Mouse (Mus musculus) midbrain, embryonic 12.5 days (tissue): ENCODE data around the gene Mrc2. TPM values are rescaled to one million over a fixed set of nuclear protein-coding genes. Genes with fewer than 3 reads are reported as not detected.
A peak's percentile ranks its signal among the peaks of the same experiment; 100 is the strongest.

Source experiments
- ATAC-seq: fragments of 200-750 bp; cut with Nextera tagmentation; 2 replicates; pipeline ENCODE4 v1.8.0; 2017; ENCODE audit warnings: low read depth, moderate TSS enrichment, moderate library complexity; ENCODE audit not compliant: low FRiP score
- H3K27ac ChIP-seq: fragments of 300-500 bp; sonication (generic); replicated peaks from 2 replicates; pipeline ENCODE4 v1.5.1; 2016; ENCODE audit warnings: mild to moderate bottlenecking
- H3K27me3 ChIP-seq: fragments of 300-500 bp; sonication (generic); 2 replicates; pipeline ENCODE4 v1.6.1; 2016; ENCODE audit warnings: mild to moderate bottlenecking
- H3K36me3 ChIP-seq: fragments of 300-500 bp; sonication (generic); 2 replicates; pipeline ENCODE4 v1.6.1; 2016
- H3K4me1 ChIP-seq: fragments of 300-500 bp; sonication (generic); 2 replicates; pipeline ENCODE4 v1.6.1; 2016
- H3K4me2 ChIP-seq: fragments of 300-500 bp; sonication (generic); replicated peaks from 2 replicates; pipeline ENCODE4 v1.6.1; 2016; ENCODE audit warnings: mild to moderate bottlenecking, moderate library complexity
- H3K4me3 ChIP-seq: fragments of 300-500 bp; sonication (generic); 2 replicates; pipeline ENCODE4 v1.5.1; 2016; ENCODE audit warnings: mild to moderate bottlenecking
- H3K9ac ChIP-seq: fragments of 300-500 bp; sonication (generic); replicated peaks from 2 replicates; pipeline ENCODE4 v1.6.1; 2016; ENCODE audit warnings: mild to moderate bottlenecking, moderate library complexity
- H3K9me3 ChIP-seq: fragments of 300-500 bp; sonication (generic); 2 replicates; pipeline ENCODE4 v1.6.1; 2016; ENCODE audit warnings: mild to moderate bottlenecking
- WGBS: fragments of 180-500 bp; shearing (Covaris S2); methylation state at CpG from one replicate; pipeline ENCODE4 v1.1.7; 2016; 5-methylcytosine and 5-hydroxymethylcytosine counted together
- polyA plus RNA-seq: library from polyadenylated mRNA; unstranded; fragments of >200 nt; fragmentation: Nextera tagmentation; extraction: Ambion mirVana; gene quantifications from 2 replicates; pipeline ENCODE4 v1.2.1, GENCODE M21; 2016

Mrc2 gene
- polyA plus RNA-seq: 15.1 and 18.7 TPM in 2 replicates

GRCm38 (mm10) chr11:105292124-105293071 is at the start of gene Mrc2:
Gene Mrc2 (plus strand): TSS chr11:105292643.
- under 1% methylated on average over 57 of the region's 75 CpGs for WGBS
- H3K36me3 ChIP-seq: peaks cover 6% of the 10 kb centered on the region; the same call in 1 of the 2 replicates
- peaks cover 29% of the 10 kb centered on the region for H3K4me1 ChIP-seq
- H3K27ac ChIP-seq: peak within 1 kb of the TSS; percentile 82
- peak within 1 kb of the TSS; percentile 48 for H3K4me3 ChIP-seq
- H3K9me3 ChIP-seq: no peaks in the 10 kb centered on the region
- peak within 1 kb of the TSS; percentile 81 for H3K4me2 ChIP-seq
- ATAC-seq: peak; percentile 75
- peaks cover 8% of the 10 kb centered on the region; the same call in 1 of the 2 replicates for H3K27me3 ChIP-seq
- peak within 1 kb of the TSS; percentile 68 for H3K9ac ChIP-seq

GRCm38 (mm10) chr11:105246369-105246768 is 46.1 kb upstream of the Mrc2 start:
- H3K36me3 ChIP-seq: peaks cover 59% of the 10 kb centered on the region
- no peak for ATAC-seq

GRCm38 (mm10) chr11:105246785-105247184 is 45.7 kb upstream of the Mrc2 start:
- Histone ChIP-seq H3K4me1 (no peaks in the 10 kb centered on the region), H3K4me3 (no peak overlapping the region), H3K27ac (no peak overlapping the region), H3K36me3 (peaks cover 58% of the 10 kb centered on the region), H3K27me3 (no peaks in the 10 kb centered on the region), H3K9me3 (no peaks in the 10 kb centered on the region), H3K9ac (no peak overlapping the region), H3K4me2 (no peak overlapping the region)
- no peak for ATAC-seq
- 93% methylated on average over 6 of the region's 6 CpGs for WGBS

More at GRCm38 (mm10) chr11:105246369-105246768, 46.1 kb upstream of the Mrc2 start:
- H3K9ac ChIP-seq: no peak overlapping the region
- H3K4me2 ChIP-seq: no peak overlapping the region
- H3K27me3 ChIP-seq: no peaks in the 10 kb centered on the region
- H3K4me1 ChIP-seq: no peaks in the 10 kb centered on the region
- H3K9me3 ChIP-seq: no peaks in the 10 kb centered on the region
- WGBS: 96% methylated on average over 1 of the region's 1 CpGs
- H3K27ac ChIP-seq: no peak overlapping the region
- H3K4me3 ChIP-seq: no peak overlapping the region

- WGBS: 98% methylated on average over 5 of the region's 5 CpGs
Measured at GRCm38 (mm10) chr11:105247321-105247720, 45.1 kb upstream of the Mrc2 start.

GRCm38 (mm10) chr11:105259733-105260132 is 32.7 kb upstream of the Mrc2 start:
- H3K27me3 ChIP-seq: no peaks in the 10 kb centered on the region
- no peak overlapping the region for H3K9ac ChIP-seq
- 82% methylated on average over 3 of the region's 3 CpGs for WGBS
- H3K4me1 ChIP-seq: 0 out of 2 replicates have a peak, but pooled peaks cover 2% of the 10 kb centered on the region
- no peak overlapping the region for H3K4me3 ChIP-seq
- no peak for ATAC-seq
- H3K4me2 ChIP-seq: no peak overlapping the region
- no peak overlapping the region for H3K27ac ChIP-seq
- peaks cover 58% of the 10 kb centered on the region for H3K36me3 ChIP-seq
- H3K9me3 ChIP-seq: no peaks in the 10 kb centered on the region

More at GRCm38 (mm10) chr11:105247321-105247720, 45.1 kb upstream of the Mrc2 start:
- H3K4me2 ChIP-seq: no peak overlapping the region
- H3K36me3 ChIP-seq: peaks cover 53% of the 10 kb centered on the region
- no peaks in the 10 kb centered on the region for H3K4me1 ChIP-seq
- no peaks in the 10 kb centered on the region for H3K27me3 ChIP-seq
- no peak overlapping the region for H3K4me3 ChIP-seq
- no peak overlapping the region for H3K27ac ChIP-seq
- ATAC-seq: no peak
- H3K9me3 ChIP-seq: no peaks in the 10 kb centered on the region
- H3K9ac ChIP-seq: no peak overlapping the region

GRCm38 (mm10) chr11:105261116-105261515 is 31.3 kb upstream of the Mrc2 start:
- H3K4me1 ChIP-seq: 0 out of 2 replicates have a peak, but pooled peaks cover 2% of the 10 kb centered on the region
- no peak overlapping the region for H3K4me2 ChIP-seq
- no peak overlapping the region for H3K27ac ChIP-seq
- no peak overlapping the region for H3K9ac ChIP-seq
- 61% methylated on average over 5 of the region's 5 CpGs for WGBS
- H3K27me3 ChIP-seq: no peaks in the 10 kb centered on the region
- H3K4me3 ChIP-seq: no peak overlapping the region
- H3K36me3 ChIP-seq: peaks cover 53% of the 10 kb centered on the region
- no peak for ATAC-seq
- no peaks in the 10 kb centered on the region for H3K9me3 ChIP-seq

GRCm38 (mm10) chr11:105261601-105262351 is 30.7 kb upstream of the Mrc2 start:
- Histone ChIP-seq H3K36me3 (peaks cover 55% of the 10 kb centered on the region), H3K4me3 (no peak overlapping the region), H3K4me2 (no peak overlapping the region), H3K9ac (no peak overlapping the region), H3K27ac (no peak overlapping the region), H3K9me3 (no peaks in the 10 kb centered on the region), H3K27me3 (no peaks in the 10 kb centered on the region), H3K4me1 (0 out of 2 replicates have a peak, but pooled peaks cover 2% of the 10 kb centered on the region)
- 89% methylated on average over 4 of the region's 4 CpGs for WGBS
- no peak for ATAC-seq

- no peaks in the 10 kb centered on the region for H3K27me3 ChIP-seq
- ATAC-seq: no peak
- H3K4me3 ChIP-seq: no peak overlapping the region
- H3K9me3 ChIP-seq: no peaks in the 10 kb centered on the region
- no peak overlapping the region for H3K27ac ChIP-seq
- H3K4me2 ChIP-seq: no peak overlapping the region
- peaks cover 54% of the 10 kb centered on the region for H3K36me3 ChIP-seq
- 0 out of 2 replicates have a peak, but pooled peaks cover 2% of the 10 kb centered on the region for H3K4me1 ChIP-seq
- H3K9ac ChIP-seq: no peak overlapping the region
Measured at GRCm38 (mm10) chr11:105264506-105264905, 27.9 kb upstream of the Mrc2 start.

- Histone ChIP-seq H3K27me3 (no peaks in the 10 kb centered on the region), H3K4me2 (no peak overlapping the region), H3K4me1 (0 out of 2 replicates have a peak, but pooled peaks cover 2% of the 10 kb centered on the region), H3K9ac (no peak overlapping the region), H3K4me3 (no peak overlapping the region), H3K36me3 (peaks cover 51% of the 10 kb centered on the region), H3K9me3 (no peaks in the 10 kb centered on the region), H3K27ac (no peak overlapping the region)
- WGBS: 92% methylated on average over 3 of the region's 3 CpGs
- no peak for ATAC-seq
Measured at GRCm38 (mm10) chr11:105264988-105265387, 27.5 kb upstream of the Mrc2 start.

- no peaks in the 10 kb centered on the region for H3K27me3 ChIP-seq
- WGBS: 14% methylated on average over 2 of the region's 2 CpGs
- no peak overlapping the region for H3K4me2 ChIP-seq
- H3K36me3 ChIP-seq: peaks cover 55% of the 10 kb centered on the region
- ATAC-seq: no peak
- H3K9me3 ChIP-seq: no peaks in the 10 kb centered on the region
- H3K9ac ChIP-seq: no peak overlapping the region
- H3K4me3 ChIP-seq: no peak overlapping the region
- no peaks in the 10 kb centered on the region for H3K4me1 ChIP-seq
- H3K27ac ChIP-seq: no peak overlapping the region
Measured at GRCm38 (mm10) chr11:105270155-105270554, 22.3 kb upstream of the Mrc2 start.

- no peak overlapping the region for H3K4me3 ChIP-seq
- 93% methylated on average over 6 of the region's 6 CpGs for WGBS
Measured at GRCm38 (mm10) chr11:105280456-105280855, 12.0 kb upstream of the Mrc2 start.

GRCm38 (mm10) chr11:105281291-105281690 is 11.2 kb upstream of the Mrc2 start:
- Histone ChIP-seq H3K9me3 (no peaks in the 10 kb centered on the region), H3K27ac (no peak overlapping the region), H3K9ac (no peak overlapping the region), H3K4me1 (no peaks in the 10 kb centered on the region), H3K36me3 (peaks cover 82% of the 10 kb centered on the region), H3K27me3 (no peaks in the 10 kb centered on the region), H3K4me3 (no peak overlapping the region), H3K4me2 (no peak overlapping the region)
- 88% methylated on average over 7 of the region's 7 CpGs for WGBS
- ATAC-seq: no peak

More at GRCm38 (mm10) chr11:105280456-105280855, 12.0 kb upstream of the Mrc2 start:
- peaks cover 85% of the 10 kb centered on the region for H3K36me3 ChIP-seq
- no peak overlapping the region for H3K27ac ChIP-seq
- no peak overlapping the region for H3K9ac ChIP-seq
- no peaks in the 10 kb centered on the region for H3K27me3 ChIP-seq
- ATAC-seq: no peak
- no peaks in the 10 kb centered on the region for H3K4me1 ChIP-seq
- no peak overlapping the region for H3K4me2 ChIP-seq
- no peaks in the 10 kb centered on the region for H3K9me3 ChIP-seq
